ENCODE assay signal across 21 mouse cellular contexts in the genomic region with DNA sequence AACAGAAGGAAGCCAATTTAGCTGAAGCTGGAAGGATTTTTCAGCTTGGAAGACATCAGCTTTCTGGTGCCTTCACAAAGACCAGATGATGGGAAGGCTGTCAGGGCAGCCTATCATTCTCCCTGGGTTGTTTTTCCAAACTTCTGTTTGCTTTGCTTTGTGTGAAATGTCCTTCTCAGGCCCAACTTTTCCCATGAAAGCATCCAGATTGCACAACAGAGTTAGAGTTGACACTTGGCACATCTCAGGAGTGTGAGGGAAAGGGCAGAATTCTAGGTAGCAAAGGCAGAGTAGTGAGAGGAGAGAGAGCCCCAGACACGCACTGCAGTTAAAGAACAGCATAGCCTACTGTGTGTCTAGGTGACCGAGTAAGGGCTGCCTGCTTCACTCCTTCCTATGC.
DNase-seq lines count a peak whose midpoint lies in the region; ATAC-seq lines count a peak whose summit lies in the region.
"Had no signal": no experiment of that assay in that cellular context is flagged by ENCODE, and none has a peak within 500 bp of the region (broad histone marks: within the 10 kb centered on the region; RNA-seq: fewer than 3 reads in every experiment).

No protein-coding gene starts in this region.

- H3K36me3 ChIP-seq in forebrain, embryonic 16.5 days (ENCODE audit: control insufficient read depth, insufficient read depth) = no peaks in the 10 kb centered on the region
- no peaks in the 10 kb centered on the region for H3K36me3 ChIP-seq in forebrain, embryonic 11.5 days (ENCODE audit: control insufficient read depth, insufficient read depth, low read length)
- H3K36me3 ChIP-seq: hindbrain, embryonic 10.5 days had no signal

- H3K4me1 ChIP-seq in forebrain, embryonic 16.5 days (replicated peaks; ENCODE audit: control insufficient read depth, insufficient read depth, low read length) = peaks cover 10% of the 10 kb centered on the region
- H3K4me1 ChIP-seq in forebrain, embryonic 11.5 days (replicated peaks; ENCODE audit: control insufficient read depth, insufficient read depth, low read length) = no peaks in the 10 kb centered on the region
- H3K4me1 ChIP-seq: hindbrain, embryonic 10.5 days had no signal

- no peak overlapping the region for H3K9ac ChIP-seq in forebrain, embryonic 16.5 days (replicated peaks; ENCODE audit: low read depth, low read length)
- no peak overlapping the region for H3K9ac ChIP-seq in forebrain, embryonic 11.5 days (ENCODE audit: low read length)
- H3K9ac ChIP-seq: lung, embryonic 14.5 days had no signal

- H3K27me3 ChIP-seq in forebrain, embryonic 16.5 days (replicated peaks; ENCODE audit: control insufficient read depth, insufficient read depth, low read length) = no peaks in the 10 kb centered on the region
- H3K27me3 ChIP-seq in forebrain, embryonic 11.5 days (ENCODE audit: control insufficient read depth, insufficient read depth, low read length) = no peaks in the 10 kb centered on the region
- H3K27me3 ChIP-seq: megakaryocyte, embryonic 14.5 days had no signal

- 85% methylated on average over 2 of the region's 2 CpGs for WGBS in forebrain, embryonic 16.5 days
- WGBS in forebrain, embryonic 11.5 days = 85% methylated on average over 2 of the region's 2 CpGs

- intact Hi-C loops in heart, postnatal 10 days (cut with DNase I) = no loop called here

- DNase-seq in forebrain, embryonic 11.5 days (ENCODE audit: low spot score) = no peak
- peak; percentile 23 for DNase-seq in heart, adult 8-10 months (ENCODE audit: low spot score)
- DNase-seq in heart, postnatal 10 days = no peak
- peak; percentile 7 for DNase-seq in Muller cell, postnatal 12 days (ENCODE audit: inconsistent ontology term)
- peak; percentile 16 for DNase-seq in lung, postnatal 10 days
- no peak for DNase-seq in urinary bladder, postnatal 25 days (ENCODE audit: low spot score)
- DNase-seq: adrenal gland, postnatal 36 days; cerebellum, adult 11-12 months; kidney, adult 9 months; kidney, postnatal 14 days; lung, embryonic 14.5 days; midbrain, embryonic 14.5 days; right cerebral cortex, postnatal 14 days; thymus, postnatal 14 days had no signal

- no peak for ATAC-seq in forebrain, embryonic 16.5 days
- ATAC-seq in forebrain, embryonic 11.5 days (replicated peaks; ENCODE audit: low FRiP score) = no peak
- no peak for ATAC-seq in megakaryocyte progenitor cell, adult 5-6 weeks (replicated peaks; ENCODE audit: poor library complexity)
- ATAC-seq: CD4-positive, CD25-positive, alpha-beta regulatory T cell, adult 4 months; intestine, embryonic 16.5 days had no signal

- no peaks in the 10 kb centered on the region for H3K9me3 ChIP-seq in forebrain, embryonic 16.5 days (ENCODE audit: control insufficient read depth, low read length)
- no peaks in the 10 kb centered on the region for H3K9me3 ChIP-seq in forebrain, embryonic 11.5 days (ENCODE audit: control insufficient read depth, low read length)
- H3K9me3 ChIP-seq: hindbrain, embryonic 10.5 days; megakaryocyte, embryonic 14.5 days had no signal

- H3K4me3 ChIP-seq in forebrain, embryonic 16.5 days (replicated peaks; ENCODE audit: low read length) = no peak overlapping the region
- no peak overlapping the region for H3K4me3 ChIP-seq in forebrain, embryonic 11.5 days (ENCODE audit: low read depth, low read length)
- H3K4me3 ChIP-seq: hindbrain, embryonic 10.5 days; megakaryocyte, embryonic 14.5 days had no signal

- no peak overlapping the region for H3K4me2 ChIP-seq in forebrain, embryonic 16.5 days (ENCODE audit: low read length)
- H3K4me2 ChIP-seq in forebrain, embryonic 11.5 days (ENCODE audit: low read depth, low read length, severe bottlenecking) = no peak overlapping the region
- H3K4me2 ChIP-seq: liver, embryonic 11.5 days; lung, embryonic 14.5 days had no signal

- peak overlapping the region; percentile 53 for H3K27ac ChIP-seq in forebrain, embryonic 16.5 days (ENCODE audit: low read length)
- H3K27ac ChIP-seq in forebrain, embryonic 11.5 days (ENCODE audit: low read depth, low read length) = no peak overlapping the region
- H3K27ac ChIP-seq: hindbrain, embryonic 10.5 days had no signal

Comparison
In these comparisons a context has a peak if more than half of its experiments do, and no peak if none do; other contexts are left out.
1. DNase-seq: peak in heart, adult 8-10 months (single experiment), Muller cell, postnatal 12 days (single experiment) and lung, postnatal 10 days (single experiment); none in forebrain, embryonic 11.5 days (single experiment), heart, postnatal 10 days (0 of 2) and urinary bladder, postnatal 25 days (single experiment).